Mouse (Mus musculus) C2C12 (cell line): ENCODE measurements around the gene Commd1.

Experiments used
- CTCF ChIP-seq: IDR thresholded peaks from one replicate; pipeline ENCODE4 v1.5.1; 2011; ENCODE audit not compliant: control insufficient read depth, insufficient read depth, insufficient read length
- MYOG ChIP-seq: IDR thresholded peaks from one replicate; pipeline ENCODE4 v1.6.1; 2011; ENCODE audit not compliant: control insufficient read depth, insufficient read length; ENCODE audit errors: extremely low read depth

DNA sequence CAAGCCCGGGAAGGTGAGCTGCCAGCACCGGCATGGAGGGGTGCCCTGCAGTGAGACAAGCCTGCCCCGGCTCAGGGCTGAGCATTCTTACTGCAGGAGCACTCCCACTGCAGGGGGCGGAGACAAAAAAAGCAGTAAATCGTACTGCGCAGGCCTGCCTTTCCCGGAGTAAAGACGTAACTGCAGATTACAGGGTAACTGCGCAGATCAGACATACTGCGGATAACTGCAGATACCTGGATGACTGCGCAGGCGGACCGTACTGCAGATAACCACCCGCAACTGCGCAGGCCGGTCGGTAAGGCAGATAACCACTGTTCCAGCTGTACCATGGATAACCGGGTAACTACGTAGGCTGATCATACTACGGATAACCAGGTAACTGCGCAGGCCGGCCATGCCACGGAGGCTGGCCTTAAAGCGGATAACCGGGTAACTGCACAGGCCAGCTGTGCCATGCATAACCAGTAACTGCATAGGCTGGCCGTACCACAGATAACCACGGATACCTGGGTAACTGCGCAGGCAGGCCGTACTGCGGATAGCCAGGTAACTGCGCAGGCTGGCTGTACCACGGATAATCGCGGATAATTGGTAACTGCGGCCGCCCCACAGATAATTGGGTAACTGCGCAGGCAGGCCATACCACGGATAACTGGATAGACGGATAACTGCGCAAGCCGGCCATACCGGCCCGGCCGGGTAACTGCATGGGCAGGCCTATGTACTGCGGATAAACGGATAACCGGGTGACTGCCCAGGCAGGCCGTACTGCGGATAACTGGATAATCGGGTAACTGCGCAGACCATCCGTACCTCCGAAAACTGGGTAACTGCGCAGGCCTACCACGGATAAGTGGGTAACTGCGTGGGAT lies 10.1 kb downstream of the Commd1 start, which contains the start of gene Zrsr1:
- TF ChIP-seq CTCF (no peak), MYOG (no peak)
